Mouse (Mus musculus) spleen, adult 2 months (tissue): Measurements from ENCODE around the gene Styx.

Experiments used
- CTCF ChIP-seq: fragments of 200-500 bp; IDR thresholded peaks from 2 replicates; pipeline ENCODE4 v1.5.1; 2011; ENCODE audit warnings: mild to moderate bottlenecking, inconsistent platforms; ENCODE audit not compliant: insufficient read depth, insufficient read length, insufficient replicate concordance; ENCODE audit errors: extremely low read depth
- POLR2A ChIP-seq: fragments of 200-500 bp; IDR thresholded peaks from 2 replicates; pipeline ENCODE4 v1.6.1; 2011; ENCODE audit warnings: low read depth, low read length, inconsistent platforms

DNA sequence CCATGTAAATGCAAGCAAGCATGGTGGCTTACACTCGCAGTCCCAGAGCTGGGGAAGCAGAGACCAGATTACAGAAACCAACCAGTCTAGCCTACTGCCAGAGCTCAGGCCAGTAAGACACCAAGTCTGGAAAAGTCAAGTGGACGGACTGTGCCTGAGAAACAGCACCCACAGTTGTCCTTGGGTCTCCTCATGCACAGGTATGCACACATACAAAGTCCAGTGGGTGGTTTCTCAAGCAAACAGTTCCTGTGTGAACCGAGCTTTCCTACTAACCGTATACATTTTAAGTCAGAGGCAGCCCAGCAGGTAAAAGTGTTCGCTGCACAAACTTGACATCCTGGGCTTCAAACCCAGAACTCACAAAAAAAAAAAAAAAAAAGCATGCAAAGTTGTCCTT, 45.0 kb upstream of the Styx start:
- TF ChIP-seq POLR2A (no peak), CTCF (no peak)
